Mouse (Mus musculus): Measurements from ENCODE around the gene Gzmf. TPM values are rescaled to one million over a fixed set of nuclear protein-coding genes. Genes with fewer than 3 reads are reported as not detected.
"Not testable (repeated sequence)": the region's sequence is repeated elsewhere in the genome, so short reads cannot be mapped to it uniquely, and the experiment has no call there.

Gzmf gene
- polyA plus RNA-seq (2017; shearing (Covaris generic)): not detected

DNA sequence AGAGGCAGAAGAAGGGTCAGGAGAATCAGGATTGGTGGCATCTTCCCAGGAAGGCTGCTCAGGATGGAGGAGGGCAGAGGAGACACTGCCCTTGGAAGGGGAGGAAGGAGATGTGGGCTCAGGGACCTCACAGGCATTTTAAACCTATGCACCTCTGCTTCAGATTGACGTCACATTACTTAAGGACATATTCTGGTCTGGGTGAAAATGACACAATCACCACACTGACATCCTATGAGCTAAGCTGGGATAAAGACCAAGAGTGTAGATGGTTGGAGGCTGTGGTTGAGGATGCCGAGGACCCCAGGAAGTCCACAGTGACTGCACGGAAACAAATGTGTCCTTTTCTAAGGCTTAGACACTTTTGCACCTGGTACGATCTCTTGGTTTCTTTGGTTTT, at the start of gene Gzmf:
Gzmf (minus strand) TSS at position 101 of the 400 bp plus-strand sequence.
- ATAC-seq: no peak

DNA sequence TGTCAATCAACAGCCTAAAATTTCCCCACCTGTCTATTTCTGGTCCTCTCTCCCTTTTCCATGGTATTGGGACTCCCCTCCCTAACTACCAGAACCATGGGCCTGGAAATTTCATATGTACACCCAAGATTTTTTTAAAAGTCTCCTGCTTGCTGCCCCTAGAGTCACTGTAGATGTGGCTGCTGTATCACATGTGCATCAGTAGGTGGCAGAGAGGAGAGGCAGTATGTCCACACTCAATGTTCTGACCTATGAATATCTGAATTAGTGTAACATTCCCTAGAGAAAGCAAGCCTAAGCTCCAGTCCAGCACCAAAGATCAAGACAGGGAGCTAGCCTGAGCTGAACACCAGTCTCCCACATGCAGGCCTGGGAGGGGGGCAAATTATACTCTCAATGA, 29.2 kb upstream of the Gzmf start:
- peak; percentile 61 for ATAC-seq

DNA sequence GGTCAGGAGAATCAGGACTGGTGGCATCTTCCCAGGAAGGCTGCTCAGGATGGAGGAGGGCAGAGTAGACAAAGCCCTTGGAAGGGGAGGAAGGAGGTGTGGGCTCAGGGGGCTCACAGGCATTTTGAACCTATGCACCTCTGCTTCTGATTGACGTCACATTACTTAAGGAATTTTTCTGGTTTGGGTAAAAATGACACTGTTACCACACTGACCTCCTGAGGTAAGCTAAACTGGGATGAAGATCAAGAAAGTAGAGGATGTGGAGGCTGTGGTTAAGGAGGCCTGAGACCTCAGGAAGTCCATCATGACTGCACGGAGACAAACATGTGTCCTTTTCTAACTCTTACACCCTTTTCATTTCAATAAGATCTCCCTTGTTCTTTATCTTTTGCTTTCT, 23.3 kb upstream of the Gzmf start, which contains the start of gene Gzmc:
Gzmc (minus strand) TSS at position 101 of the 400 bp plus-strand sequence.
- no peak for ATAC-seq

DNA sequence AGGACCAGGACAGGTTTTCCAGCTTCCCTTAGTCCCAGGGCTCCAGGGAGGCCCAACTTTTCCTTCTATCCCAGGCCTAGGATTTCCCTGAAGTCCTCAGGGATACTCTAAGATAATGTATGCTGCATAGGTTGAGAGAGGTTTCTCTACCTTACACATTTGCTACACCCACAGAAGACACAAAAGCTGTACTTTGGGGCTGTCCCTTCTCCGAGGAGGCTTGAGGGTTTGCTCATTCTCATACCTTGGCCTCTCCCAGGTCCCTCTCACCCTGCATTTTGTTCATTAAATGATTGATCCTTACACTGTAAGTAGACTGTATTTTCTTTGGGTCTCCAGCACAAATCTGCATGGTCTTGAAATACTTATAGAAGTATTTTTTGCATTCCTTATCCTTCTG, 5.6 kb downstream of the Gzmf start:
- ATAC-seq: peak; percentile 72

DNA sequence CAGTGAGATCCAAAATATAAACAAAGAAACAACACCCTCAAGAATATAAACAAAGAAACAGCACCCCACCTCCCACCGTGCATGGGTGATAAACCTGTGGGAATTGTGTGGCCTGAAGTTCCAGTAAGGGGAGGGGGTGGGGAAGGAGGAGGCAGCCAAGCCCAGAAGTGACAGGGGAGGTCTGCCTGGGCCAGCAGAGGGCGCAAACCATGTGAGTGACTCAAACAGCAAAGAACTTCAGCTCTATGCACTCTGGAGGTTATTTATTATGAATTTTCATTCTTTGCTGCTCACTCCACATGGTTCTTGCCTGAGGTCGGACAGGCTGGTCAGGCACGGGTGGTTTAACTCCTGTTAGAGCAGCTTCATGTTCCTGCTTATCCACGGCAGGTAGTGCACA, 6.2 kb downstream of the Gzmf start:
- peak; percentile 76 for ATAC-seq

DNA sequence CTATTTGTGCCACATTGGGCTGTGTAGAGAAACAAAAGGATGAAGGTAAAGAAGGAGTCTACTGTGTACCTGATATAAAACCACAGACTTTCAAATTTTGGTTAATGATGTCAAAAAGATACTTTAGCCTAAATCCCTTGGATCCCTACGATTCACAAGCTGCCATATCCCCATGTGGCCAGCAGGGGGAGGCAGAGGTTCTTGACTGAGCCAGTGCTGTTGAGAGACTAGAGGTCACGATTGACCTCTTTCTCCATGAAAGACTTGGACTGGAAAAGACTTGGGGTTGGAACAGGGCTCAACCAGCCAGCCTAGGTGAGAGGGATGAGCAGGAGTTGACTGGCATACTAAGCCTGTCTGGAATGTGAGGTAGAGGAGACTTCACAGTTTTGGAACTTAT, 7.2 kb downstream of the Gzmf start:
- ATAC-seq: no peak

DNA sequence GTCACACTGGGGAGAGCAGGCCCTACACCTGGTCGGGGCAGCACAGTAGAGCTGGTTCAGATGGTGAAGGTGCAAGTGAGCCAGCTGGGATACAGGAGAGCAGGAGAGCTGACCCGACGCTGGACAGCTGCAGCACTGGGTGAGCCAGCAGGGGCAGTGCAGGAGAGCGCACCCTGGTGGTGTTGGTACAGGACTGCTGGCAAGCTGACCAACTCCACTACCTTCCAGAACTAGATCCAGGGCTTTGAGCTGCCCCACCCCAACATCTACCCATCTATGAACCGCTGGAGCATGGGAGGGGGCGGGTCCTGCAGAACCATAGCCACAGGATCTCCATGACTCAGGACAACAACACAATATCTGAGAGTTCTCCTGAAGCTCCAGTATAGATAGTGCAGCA, 24.3 kb downstream of the Gzmf start:
- ATAC-seq: no peak

DNA sequence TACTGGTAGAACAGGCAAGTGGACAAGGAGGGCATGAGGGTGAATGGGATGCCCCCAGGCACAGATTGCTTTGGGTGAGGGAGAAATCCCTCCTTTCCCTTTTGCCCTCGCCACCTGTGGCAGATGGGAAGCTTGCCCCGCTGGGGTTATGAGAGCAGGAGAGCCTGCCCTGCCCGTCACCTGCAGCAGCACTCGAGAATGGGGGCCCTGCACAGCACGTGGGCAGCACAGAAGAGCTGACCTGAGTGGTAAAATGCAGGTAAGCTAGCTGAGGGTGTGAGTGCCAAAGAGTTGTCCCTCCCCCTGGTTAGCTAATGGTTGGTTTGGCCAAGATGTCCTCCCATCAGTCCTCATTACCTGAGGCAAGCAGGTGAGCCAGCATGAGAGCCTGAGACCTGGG, 24.7 kb downstream of the Gzmf start:
- ATAC-seq: no peak

DNA sequence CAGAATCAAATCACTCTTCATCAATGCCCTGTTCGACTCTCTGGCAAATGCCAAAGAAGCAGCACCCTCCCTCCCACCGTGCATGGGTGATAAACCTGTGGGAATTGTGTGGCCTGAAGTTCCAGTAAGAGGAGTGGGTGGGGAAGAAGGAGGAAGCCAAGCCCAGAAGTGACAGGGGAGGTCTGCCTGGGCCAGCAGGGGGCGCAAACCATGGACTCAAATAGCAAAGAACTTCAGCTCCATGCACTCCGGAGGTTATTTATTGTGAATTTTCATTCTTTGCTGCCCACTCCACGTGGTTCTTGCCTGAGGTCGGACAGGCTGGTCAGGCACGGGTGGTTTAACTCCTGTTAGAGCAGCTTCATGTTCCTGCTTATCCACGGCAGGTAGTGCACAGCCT, 33.6 kb downstream of the Gzmf start:
- not testable (repeated sequence) for ATAC-seq

DNA sequence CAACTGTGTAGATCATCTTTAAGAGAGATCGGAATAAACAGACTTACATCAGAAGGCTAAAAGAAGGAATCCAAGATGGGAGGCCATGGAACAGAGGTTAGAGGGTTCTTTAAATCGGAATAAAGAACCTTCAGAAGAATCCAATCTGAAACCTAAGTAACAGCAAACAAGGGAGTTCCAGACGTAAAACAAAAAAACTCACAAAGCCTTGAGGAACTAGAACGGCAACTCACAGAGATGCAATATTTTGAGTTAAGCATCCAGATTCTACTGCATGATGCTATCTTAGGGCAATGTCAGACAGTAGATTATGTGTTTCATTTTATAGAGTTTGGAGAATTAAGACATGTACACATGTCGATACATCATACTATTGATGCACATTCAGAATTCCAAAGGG, 36.7 kb downstream of the Gzmf start, which contains the start of gene Gzmn:
Gzmn (minus strand) TSS at position 101 of the 400 bp plus-strand sequence.
- ATAC-seq: no peak

DNA sequence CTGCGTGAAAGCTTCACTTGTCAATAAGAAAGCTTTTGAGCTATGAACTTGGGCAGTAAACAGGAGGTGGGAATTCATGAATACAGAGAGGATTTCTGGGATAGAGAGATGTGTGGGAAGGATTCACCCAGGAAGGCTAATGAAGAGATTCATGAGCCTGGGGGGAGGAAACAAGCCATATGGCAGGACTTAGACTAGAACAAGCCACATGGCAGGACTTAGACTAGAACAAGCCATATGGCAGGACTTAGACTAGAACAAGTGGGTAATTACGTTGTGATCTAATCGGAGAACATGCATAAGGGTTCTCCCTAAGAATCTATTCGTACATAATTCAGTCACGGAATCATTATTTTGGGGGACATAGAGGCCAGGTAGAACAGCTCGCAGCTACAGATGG, 37.8 kb downstream of the Gzmf start:
- no peak for ATAC-seq

DNA sequence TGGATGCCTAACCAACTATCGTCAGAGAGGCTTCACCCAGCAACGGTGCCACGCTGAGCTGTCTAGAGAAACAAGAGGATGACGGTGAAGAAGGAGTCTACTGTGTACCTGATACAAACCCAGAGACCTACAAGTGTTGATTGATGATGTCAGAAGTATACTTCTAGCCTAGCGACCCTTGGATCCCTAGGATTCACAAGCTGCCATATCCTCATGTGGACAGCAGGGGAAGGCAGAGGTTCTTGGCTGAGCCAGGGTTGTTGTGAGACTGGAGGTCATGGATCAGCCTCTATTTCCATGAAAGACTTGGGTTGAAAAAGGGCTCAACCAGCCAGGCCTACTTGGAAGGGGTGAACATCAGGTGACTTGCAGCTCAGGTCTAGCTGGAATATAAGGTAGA, 38.5 kb downstream of the Gzmf start:
- no peak for ATAC-seq

DNA sequence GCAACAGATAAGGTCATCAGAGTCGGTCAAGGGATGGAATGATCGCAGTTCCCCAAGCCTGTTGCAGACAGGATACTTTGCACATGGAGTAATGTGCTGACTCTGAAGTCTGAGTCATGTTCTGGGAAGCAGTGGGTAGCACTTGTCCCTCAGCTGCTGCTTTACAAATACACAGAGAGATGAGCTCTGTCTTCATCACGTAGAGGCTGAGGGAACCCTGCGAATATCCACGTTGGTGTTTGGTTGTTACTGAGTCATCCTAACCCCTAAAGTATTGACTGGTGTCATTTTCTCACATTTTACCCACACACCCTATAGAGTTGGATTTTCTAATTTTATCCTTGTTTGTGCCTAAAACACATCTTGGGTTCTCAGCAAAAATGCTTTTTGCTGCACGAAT, 43.2 kb downstream of the Gzmf start:
- ATAC-seq: no peak

DNA sequence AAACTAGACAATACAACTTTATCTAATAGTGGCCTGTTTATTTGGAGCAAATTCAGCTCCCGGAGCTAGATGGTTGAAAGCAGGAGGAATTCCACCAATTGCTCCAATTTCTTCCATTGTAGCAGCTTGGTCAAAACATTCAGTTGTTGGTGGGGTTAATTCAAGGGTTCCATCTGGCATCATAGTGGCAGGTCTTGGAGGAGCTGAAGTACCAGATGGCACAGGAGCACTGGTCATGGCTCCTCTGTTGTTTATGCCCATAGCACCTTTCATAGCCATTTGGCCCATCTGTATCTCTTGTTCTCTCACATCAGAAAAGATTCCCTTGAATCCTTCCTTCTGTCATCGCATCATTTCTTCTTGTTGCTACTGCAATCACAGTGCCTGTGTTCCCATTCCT, 49.1 kb downstream of the Gzmf start:
- no peak for ATAC-seq

DNA sequence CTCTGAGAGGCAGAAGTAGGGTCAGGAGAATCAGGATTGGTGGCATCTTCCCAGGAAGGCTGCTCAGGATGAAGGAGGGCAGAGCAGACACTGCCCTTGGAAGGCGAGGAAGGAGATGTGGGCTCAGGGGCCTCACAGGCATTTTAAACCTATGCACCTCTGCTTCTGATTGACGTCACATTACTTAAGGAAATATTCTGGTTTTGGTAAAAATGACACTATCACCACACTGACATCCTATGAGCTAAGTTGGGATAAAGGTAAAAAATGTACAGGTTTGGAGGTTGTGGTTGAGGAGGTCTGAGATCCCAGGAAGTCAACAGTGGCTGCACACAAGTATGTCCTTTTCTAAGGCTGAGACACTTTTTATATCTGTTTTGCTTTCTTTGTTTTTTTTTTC, 51.7 kb downstream of the Gzmf start, which contains the start of gene Gzmg:
Gzmg (minus strand) TSS at position 101 of the 400 bp plus-strand sequence.
- ATAC-seq: not testable (repeated sequence)

DNA sequence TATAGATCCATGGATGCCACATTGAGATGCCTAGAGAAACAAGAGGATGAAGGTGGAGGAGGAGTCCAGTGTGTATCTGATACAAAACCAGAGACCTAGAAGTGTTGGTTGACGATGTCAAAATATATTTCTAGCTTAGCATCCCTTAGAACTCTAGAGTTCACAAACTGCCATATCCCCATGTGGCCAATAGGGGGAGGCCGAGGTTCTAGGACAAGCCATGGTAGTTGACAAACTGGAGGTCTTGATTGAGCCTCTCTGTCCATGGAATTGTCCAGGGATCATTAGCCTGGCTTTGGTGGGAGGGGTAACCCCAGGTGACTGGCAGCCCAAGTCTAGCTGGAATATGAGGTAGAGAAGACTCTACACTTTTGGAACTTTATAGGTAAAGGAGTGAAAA, 55.9 kb downstream of the Gzmf start:
- no peak for ATAC-seq

Other genes with a start within 250 kb of the Gzmf start
- gene Mcpt1, start 193.4 kb downstream of the Gzmf start, polyA plus RNA-seq (2017; shearing (Covaris generic)): not detected
- gene Mcpt9, start 180.9 kb downstream of the Gzmf start, polyA plus RNA-seq (2017; shearing (Covaris generic)): not detected
- gene Mcpt2, start 169.4 kb downstream of the Gzmf start, polyA plus RNA-seq (2017; shearing (Covaris generic)): not detected
- gene Mcpt4, start 149.1 kb downstream of the Gzmf start, polyA plus RNA-seq (2017; shearing (Covaris generic)): not detected
- gene Mcpt8, start 126.1 kb downstream of the Gzmf start, polyA plus RNA-seq (2017; shearing (Covaris generic)): not detected
- gene Ctsg, start 108.8 kb downstream of the Gzmf start, polyA plus RNA-seq (2017; shearing (Covaris generic)): not detected
- gene Gzme, start 90.8 kb downstream of the Gzmf start, polyA plus RNA-seq (2017; shearing (Covaris generic)): not detected
- not detected for gene Gzmd, start 78.8 kb downstream of the Gzmf start, polyA plus RNA-seq (2017; shearing (Covaris generic))
- gene Gzmg, start 51.8 kb downstream of the Gzmf start, polyA plus RNA-seq (2017; shearing (Covaris generic)): not detected
- not detected for gene Gzmn, start 36.8 kb downstream of the Gzmf start, polyA plus RNA-seq (2017; shearing (Covaris generic))
- gene Gzmc, start 23.2 kb upstream of the Gzmf start, polyA plus RNA-seq (2017; shearing (Covaris generic)): 1 to 10 TPM; 3.0 to 5.8 (median 4.6) TPM
- gene Gzmb, start 50.8 kb upstream of the Gzmf start, polyA plus RNA-seq (2017; shearing (Covaris generic)): 100 to 1,000 TPM in 1 of 3 experiments, 10 to 100 TPM in 2; 13.5 to 296 (median 19.9) TPM
- gene Atp12a, start 153.7 kb upstream of the Gzmf start, polyA plus RNA-seq (2017; shearing (Covaris generic)): not detected
- 1 to 10 TPM in 1 of 3 experiments, under 1 TPM in 2; 0.45 to 2.5 (median 0.51) TPM for gene Rnf17, start 191.2 kb upstream of the Gzmf start, polyA plus RNA-seq (2017; shearing (Covaris generic))

All from inflammation-experienced regulatory T-cells, adult 6 months (primary cell).